Mouse (Mus musculus) ES-Bruce4 (cell line): ENCODE data around the gene C4b.
"Not testable (repeated sequence)": the region's sequence is repeated elsewhere in the genome, so short reads cannot be mapped to it uniquely, and the experiment has no call there.

Source experiments
- CTCF ChIP-seq: IDR thresholded peaks from one replicate; pipeline ENCODE4 v1.8.1; 2011; ENCODE audit warnings: low read depth, low read length
- EP300 ChIP-seq: IDR thresholded peaks from 2 replicates; pipeline ENCODE4 v1.6.1; 2011; ENCODE audit warnings: low read depth, low read length; ENCODE audit not compliant: insufficient read depth

GRCm38 (mm10) chr17:34737466-34737865 lies 6.2 kb downstream of the C4b start:
- TF ChIP-seq EP300, CTCF: not testable (repeated sequence)
